Mouse (Mus musculus): ENCODE results near the gene Lcn12.

The Lcn12 gene

GRCm38 (mm10) chr2:25493476-25493961 lies at the start of gene Lcn12:
Gene Lcn12, minus strand, starts transcription at chr2:25493911.
- no peak for DNase-seq

GRCm38 (mm10) chr2:25541644-25542367 lies 48.1 kb upstream of the Lcn12 start:
- no peak for DNase-seq

GRCm38 (mm10) chr2:25540541-25540948 lies 46.8 kb upstream of the Lcn12 start:
- no peak for DNase-seq

- no peak for DNase-seq
Measured at GRCm38 (mm10) chr2:25536531-25536930, 42.8 kb upstream of the Lcn12 start.

GRCm38 (mm10) chr2:25534866-25535182 lies 41.1 kb upstream of the Lcn12 start:
- no peak for DNase-seq

GRCm38 (mm10) chr2:25534178-25534865 lies 40.6 kb upstream of the Lcn12 start:
- DNase-seq, result peak; percentile 31 to 36

- DNase-seq, result no peak
Measured at GRCm38 (mm10) chr2:25533707-25534106, 40.0 kb upstream of the Lcn12 start.

- DNase-seq, result no peak
Measured at GRCm38 (mm10) chr2:25526510-25527302, 33.0 kb upstream of the Lcn12 start.

GRCm38 (mm10) chr2:25509912-25510311 lies 16.2 kb upstream of the Lcn12 start:
- no peak for DNase-seq

GRCm38 (mm10) chr2:25506964-25507363 lies 13.3 kb upstream of the Lcn12 start:
- peak; percentile 44 to 67 for DNase-seq

GRCm38 (mm10) chr2:25505860-25506259 lies 12.1 kb upstream of the Lcn12 start:
- DNase-seq, result no peak

GRCm38 (mm10) chr2:25505000-25505399 lies 11.3 kb upstream of the Lcn12 start:
- DNase-seq, result no peak

GRCm38 (mm10) chr2:25504538-25504937 lies 10.8 kb upstream of the Lcn12 start:
- no peak for DNase-seq

GRCm38 (mm10) chr2:25502726-25503125 lies 9.0 kb upstream of the Lcn12 start:
- no peak for DNase-seq

- no peak for DNase-seq
Measured at GRCm38 (mm10) chr2:25501593-25502486, 8.1 kb upstream of the Lcn12 start, which contains the start of gene C8g. Gene C8g, minus strand, starts transcription at chr2:25501719.

- peak; percentile 80 to 87 for DNase-seq
Measured at GRCm38 (mm10) chr2:25500576-25501405, 7.1 kb upstream of the Lcn12 start, which contains the start of gene Fbxw5. Gene Fbxw5, plus strand, starts transcription at chr2:25500750.

GRCm38 (mm10) chr2:25500071-25500575 lies 6.4 kb upstream of the Lcn12 start:
- DNase-seq, result no peak

- DNase-seq, result no peak
Measured at GRCm38 (mm10) chr2:25498622-25499478, 5.1 kb upstream of the Lcn12 start.

- no peak for DNase-seq
Measured at GRCm38 (mm10) chr2:25497846-25498575, 4.3 kb upstream of the Lcn12 start.

All from thymus, postnatal 36 days (tissue).